Comparison of ENCODE assay signal across 33 mouse cellular contexts in genomic region chr12:54120386-54120785, GRCm38 (mm10).
"Had no signal": no experiment of that assay in that cellular context is flagged by ENCODE, and none has a peak within 500 bp of the region (broad histone marks: within the 10 kb centered on the region; RNA-seq: fewer than 3 reads in every experiment).

No protein-coding gene starts in this region.

- H3K4me3 ChIP-seq: heart, embryonic 12.5 days; heart, embryonic 13.5 days; heart, embryonic 15.5 days; hindbrain, embryonic 10.5 days; hindbrain, embryonic 12.5 days; hindbrain, embryonic 13.5 days; hindbrain, embryonic 15.5 days; intestine, embryonic 15.5 days; kidney, embryonic 15.5 days; layer of hippocampus, adult 2 months; left cerebral cortex, adult 2 months had no signal

- H3K36me3 ChIP-seq: heart, embryonic 12.5 days; heart, embryonic 13.5 days; heart, embryonic 15.5 days; hindbrain, embryonic 10.5 days; hindbrain, embryonic 12.5 days; hindbrain, embryonic 13.5 days; hindbrain, embryonic 15.5 days; intestine, embryonic 15.5 days; kidney, embryonic 15.5 days had no signal

- H3K27me3 ChIP-seq: heart, embryonic 12.5 days; heart, embryonic 13.5 days; heart, embryonic 15.5 days; hindbrain, embryonic 12.5 days; hindbrain, embryonic 13.5 days; hindbrain, embryonic 15.5 days; intestine, embryonic 15.5 days; kidney, embryonic 15.5 days had no signal

- H3K9ac ChIP-seq: heart, embryonic 12.5 days; heart, embryonic 13.5 days; heart, embryonic 15.5 days; hindbrain, embryonic 12.5 days; hindbrain, embryonic 13.5 days; hindbrain, embryonic 14.5 days; hindbrain, embryonic 15.5 days; intestine, embryonic 15.5 days; kidney, embryonic 15.5 days had no signal

- ATAC-seq: hindbrain, embryonic 16.5 days; hindbrain, postnatal 0 days; inflammation-experienced regulatory T-cells, adult 6 months; intestine, embryonic 15.5 days; intestine, embryonic 16.5 days had no signal

- H3K27ac ChIP-seq: heart, embryonic 13.5 days; heart, embryonic 15.5 days; hindbrain, embryonic 10.5 days; hindbrain, embryonic 12.5 days; hindbrain, embryonic 14.5 days; hindbrain, embryonic 15.5 days; hindbrain, postnatal 0 days; intestine, embryonic 15.5 days; kidney, embryonic 15.5 days; kidney, postnatal 0 days; layer of hippocampus, adult 2 months; left cerebral cortex, adult 2 months had no signal

- H3K4me2 ChIP-seq: heart, embryonic 12.5 days; heart, embryonic 13.5 days; heart, embryonic 15.5 days; hindbrain, embryonic 12.5 days; hindbrain, embryonic 13.5 days; hindbrain, embryonic 14.5 days; hindbrain, embryonic 15.5 days; intestine, embryonic 15.5 days; kidney, embryonic 15.5 days had no signal

- H3K4me1 ChIP-seq: heart, embryonic 12.5 days; heart, embryonic 13.5 days; heart, embryonic 15.5 days; hindbrain, embryonic 10.5 days; hindbrain, embryonic 12.5 days; intestine, embryonic 15.5 days; kidney, embryonic 15.5 days had no signal

- DNase-seq: heart, postnatal 10 days; heart, postnatal 14 days; heart, postnatal 36 days; heart, postnatal 4 days; kidney, adult 11 months; kidney, adult 18-20 months; kidney, adult 2 months; kidney, adult 8-10 months; kidney, adult 9 months; kidney, postnatal 10 days; kidney, postnatal 14 days; kidney, postnatal 25 days; kidney, postnatal 36 days; kidney, postnatal 4 days; layer of hippocampus, adult 9-11 months; layer of hippocampus, postnatal 36 days had no signal

- H3K9me3 ChIP-seq: heart, embryonic 12.5 days; heart, embryonic 13.5 days; heart, embryonic 15.5 days; hindbrain, embryonic 10.5 days; hindbrain, embryonic 12.5 days; hindbrain, embryonic 13.5 days; hindbrain, embryonic 15.5 days; intestine, embryonic 15.5 days; kidney, embryonic 15.5 days had no signal
